Mouse (Mus musculus) natural killer cell, adult 2 months (primary cell): ENCODE results near the gene Wwox.

Source experiments
- DNase-seq, 2 experiments: peaks; one replicate each; pipeline ENCODE4 v3.0.0; 2022; ENCODE audit warnings: low spot score in 2 of 2

The Wwox gene

GRCm38 (mm10) chr8:114665521-114665920 lies 226.1 kb downstream of the Wwox start:
- no peak for DNase-seq

- DNase-seq = no peak
Observed at GRCm38 (mm10) chr8:114670801-114671200, 231.3 kb downstream of the Wwox start.

- no peak for DNase-seq
Observed at GRCm38 (mm10) chr8:114671237-114671674, 231.8 kb downstream of the Wwox start.

- DNase-seq = no peak
Observed at GRCm38 (mm10) chr8:114673416-114673815, 234.0 kb downstream of the Wwox start.

- no peak for DNase-seq
Observed at GRCm38 (mm10) chr8:114675151-114675550, 235.7 kb downstream of the Wwox start.

- no peak for DNase-seq
Observed at GRCm38 (mm10) chr8:114676918-114677317, 237.5 kb downstream of the Wwox start.

GRCm38 (mm10) chr8:114677551-114678127 lies 238.2 kb downstream of the Wwox start:
- DNase-seq = no peak

GRCm38 (mm10) chr8:114679386-114680098 lies 240.1 kb downstream of the Wwox start:
- DNase-seq = no peak

GRCm38 (mm10) chr8:114681136-114681535 lies 241.7 kb downstream of the Wwox start:
- no peak for DNase-seq

GRCm38 (mm10) chr8:114682166-114682565 lies 242.7 kb downstream of the Wwox start:
- DNase-seq = no peak

- DNase-seq = no peak
Observed at GRCm38 (mm10) chr8:114684046-114684702, 244.7 kb downstream of the Wwox start.

- no peak for DNase-seq
Observed at GRCm38 (mm10) chr8:114686462-114686861, 247.0 kb downstream of the Wwox start.

- no peak for DNase-seq
Observed at GRCm38 (mm10) chr8:114688732-114689131, 249.3 kb downstream of the Wwox start.

- DNase-seq = no peak
Observed at GRCm38 (mm10) chr8:114694566-114695198, 255.2 kb downstream of the Wwox start.

- no peak for DNase-seq
Observed at GRCm38 (mm10) chr8:114703517-114703916, 264.1 kb downstream of the Wwox start.

GRCm38 (mm10) chr8:114707538-114708138 lies 268.2 kb downstream of the Wwox start:
- no peak for DNase-seq

- no peak for DNase-seq
Observed at GRCm38 (mm10) chr8:114715318-114716070, 276.0 kb downstream of the Wwox start.

- no peak for DNase-seq
Observed at GRCm38 (mm10) chr8:114716546-114717255, 277.2 kb downstream of the Wwox start.

- no peak for DNase-seq
Observed at GRCm38 (mm10) chr8:114718821-114719220, 279.4 kb downstream of the Wwox start.

GRCm38 (mm10) chr8:114722611-114723010 lies 283.2 kb downstream of the Wwox start:
- DNase-seq = no peak
